Mouse (Mus musculus) forebrain, embryonic 12.5 days (tissue): ENCODE measurements around the gene Rpl18a. TPM values are rescaled to one million over a fixed set of nuclear protein-coding genes. Genes with fewer than 3 reads are reported as not detected.
"Not testable (repeated sequence)": the region's sequence is repeated elsewhere in the genome, so short reads cannot be mapped to it uniquely, and the experiment has no call there.

ENCODE experiments used
- ATAC-seq: fragments of 200-750 bp; cut with Nextera tagmentation; 2 replicates; pipeline ENCODE4 v1.8.0; 2017; ENCODE audit warnings: moderate TSS enrichment; ENCODE audit not compliant: low FRiP score
- H3K27ac ChIP-seq: fragments of 300-500 bp; sonication (generic); 2 replicates; pipeline ENCODE4 v1.5.1; 2016; ENCODE audit warnings: mild to moderate bottlenecking
- H3K27me3 ChIP-seq: fragments of 300-500 bp; sonication (generic); 2 replicates; pipeline ENCODE4 v1.6.1; 2016; ENCODE audit warnings: mild to moderate bottlenecking
- H3K36me3 ChIP-seq: fragments of 300-500 bp; sonication (generic); replicated peaks from 2 replicates; pipeline ENCODE4 v1.6.1; 2016; ENCODE audit warnings: mild to moderate bottlenecking
- H3K4me1 ChIP-seq: fragments of 300-500 bp; sonication (generic); 2 replicates; pipeline ENCODE4 v1.6.1; 2016
- H3K4me2 ChIP-seq: fragments of 300-500 bp; sonication (generic); 2 replicates; pipeline ENCODE4 v1.6.1; 2016; ENCODE audit warnings: mild to moderate bottlenecking, moderate library complexity
- H3K4me3 ChIP-seq: fragments of 300-500 bp; sonication (generic); replicated peaks from 2 replicates; pipeline ENCODE4 v1.5.1; 2016; ENCODE audit warnings: mild to moderate bottlenecking
- H3K9ac ChIP-seq: fragments of 300-500 bp; sonication (generic); 2 replicates; pipeline ENCODE4 v1.6.1; 2016; ENCODE audit warnings: mild to moderate bottlenecking
- H3K9me3 ChIP-seq: fragments of 300-500 bp; sonication (generic); 2 replicates; pipeline ENCODE4 v1.6.1; 2016
- WGBS: fragments of 180-500 bp; shearing (Covaris S2); methylation state at CpG from one replicate; pipeline ENCODE4 v1.1.7; 2016; 5-methylcytosine and 5-hydroxymethylcytosine counted together
- polyA plus RNA-seq: library from polyadenylated mRNA; unstranded; fragments of >200 nt; fragmentation: Nextera tagmentation; extraction: Ambion mirVana; gene quantifications from 2 replicates; pipeline ENCODE4 v1.2.1, GENCODE M21; 2016

Rpl18a gene
- polyA plus RNA-seq, 1 experiment from 2014 or later: 2,770 TPM

DNA sequence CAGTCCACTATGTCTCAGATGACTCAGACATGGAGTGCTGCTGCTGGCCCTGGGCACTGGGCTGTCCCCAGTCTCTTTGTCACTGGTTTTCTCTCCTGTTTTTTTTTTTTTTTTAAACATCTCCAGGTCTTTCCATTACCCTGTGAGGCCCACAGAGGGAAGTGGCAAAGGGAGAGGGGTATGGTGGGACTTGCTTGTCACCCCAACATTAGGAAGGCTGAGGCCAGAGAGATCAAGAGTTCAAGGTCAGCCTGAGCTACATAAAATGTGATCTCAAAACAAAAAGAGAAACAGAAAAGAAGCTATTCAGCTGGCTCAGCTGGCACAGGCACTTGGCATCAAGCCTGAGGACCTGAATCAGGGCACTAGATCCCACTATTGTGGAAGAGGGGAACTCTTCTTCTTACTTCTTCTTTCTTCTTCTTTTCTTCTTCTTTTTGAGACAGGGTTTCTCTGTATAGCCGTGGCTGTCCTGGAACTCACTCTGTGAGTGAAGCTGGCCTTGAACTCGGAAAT, 3.7 kb upstream of the Rpl18a start:
- Histone ChIP-seq H3K4me1 (peaks cover 18% of the 10 kb centered on the region), H3K9me3 (no peaks in the 10 kb centered on the region), H3K9ac (no peak overlapping the region), H3K27ac (no peak overlapping the region), H3K27me3 (peaks cover 31% of the 10 kb centered on the region), H3K36me3 (no peaks in the 10 kb centered on the region), H3K4me2 (no peak overlapping the region), H3K4me3 (no peak overlapping the region)
- ATAC-seq: no peak
- WGBS: 85% methylated on average over 2 of the region's 2 CpGs

DNA sequence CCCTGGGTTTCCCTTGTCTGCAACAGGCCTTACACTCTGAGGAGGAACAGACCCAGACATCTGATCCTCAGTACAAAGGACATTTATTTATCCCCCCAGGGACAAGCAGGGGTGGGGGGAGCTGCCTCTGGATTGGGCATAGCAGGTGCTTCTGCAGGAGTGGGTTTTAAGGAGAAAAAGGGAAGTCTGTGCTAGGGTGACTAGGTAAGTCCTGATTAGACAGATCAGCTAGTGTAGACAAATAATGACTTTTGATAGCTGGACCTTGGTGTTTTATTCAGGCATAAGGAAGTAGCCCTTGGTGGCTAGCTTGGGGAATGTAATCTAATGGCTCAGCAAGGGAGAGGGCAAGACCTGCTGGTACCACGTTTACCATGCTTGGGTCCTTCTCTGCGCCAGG, 2.0 kb upstream of the Rpl18a start:
- H3K4me2 ChIP-seq: no peak overlapping the region
- peaks cover 33% of the 10 kb centered on the region for H3K27me3 ChIP-seq
- H3K4me1 ChIP-seq: peaks cover 16% of the 10 kb centered on the region
- peaks cover 17% of the 10 kb centered on the region for H3K36me3 ChIP-seq
- no peaks in the 10 kb centered on the region for H3K9me3 ChIP-seq
- H3K9ac ChIP-seq: no peak overlapping the region
- WGBS: 84% methylated on average over 2 of the region's 2 CpGs
- ATAC-seq: no peak
- no peak overlapping the region for H3K27ac ChIP-seq
- no peak overlapping the region for H3K4me3 ChIP-seq

DNA sequence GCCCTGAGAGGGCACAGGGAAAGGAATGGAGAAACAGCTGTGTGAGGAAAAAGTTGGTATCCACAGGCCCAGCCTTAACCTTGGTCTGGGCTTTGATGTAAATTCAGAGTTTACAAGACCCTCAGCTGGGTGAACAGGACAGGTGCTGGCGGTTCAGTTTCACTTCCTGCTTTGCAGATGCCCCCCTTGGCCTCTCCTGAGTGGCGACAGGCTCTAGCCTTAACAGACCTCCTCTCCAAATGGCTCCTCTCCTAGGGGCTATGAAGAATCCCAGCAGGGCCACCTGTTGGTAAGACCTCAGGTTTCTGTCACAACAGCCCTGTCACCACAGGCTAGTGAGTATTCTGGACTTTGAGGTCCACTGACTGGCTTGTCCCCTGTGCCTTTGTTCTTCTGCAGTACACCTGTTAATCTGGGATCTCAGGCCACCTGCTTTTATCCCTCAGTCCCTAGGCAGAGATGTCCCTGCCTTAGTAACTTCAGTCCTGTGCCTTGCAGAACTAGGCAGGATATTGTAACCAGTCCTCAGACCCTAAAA, 1.5 kb upstream of the Rpl18a start:
- Histone ChIP-seq H3K27me3 (peaks cover 33% of the 10 kb centered on the region), H3K9me3 (no peaks in the 10 kb centered on the region), H3K9ac (peak overlapping the region; percentile 44), H3K4me2 (peak overlapping the region; percentile 65; the same call in 1 of the 2 replicates), H3K27ac (0 out of 2 replicates have a peak overlapping the region, but pooled peaks have one; percentile 2), H3K4me3 (no peak overlapping the region), H3K36me3 (peaks cover 22% of the 10 kb centered on the region), H3K4me1 (peaks cover 16% of the 10 kb centered on the region)
- 65% methylated on average over 2 of the region's 2 CpGs for WGBS
- no peak for ATAC-seq

DNA sequence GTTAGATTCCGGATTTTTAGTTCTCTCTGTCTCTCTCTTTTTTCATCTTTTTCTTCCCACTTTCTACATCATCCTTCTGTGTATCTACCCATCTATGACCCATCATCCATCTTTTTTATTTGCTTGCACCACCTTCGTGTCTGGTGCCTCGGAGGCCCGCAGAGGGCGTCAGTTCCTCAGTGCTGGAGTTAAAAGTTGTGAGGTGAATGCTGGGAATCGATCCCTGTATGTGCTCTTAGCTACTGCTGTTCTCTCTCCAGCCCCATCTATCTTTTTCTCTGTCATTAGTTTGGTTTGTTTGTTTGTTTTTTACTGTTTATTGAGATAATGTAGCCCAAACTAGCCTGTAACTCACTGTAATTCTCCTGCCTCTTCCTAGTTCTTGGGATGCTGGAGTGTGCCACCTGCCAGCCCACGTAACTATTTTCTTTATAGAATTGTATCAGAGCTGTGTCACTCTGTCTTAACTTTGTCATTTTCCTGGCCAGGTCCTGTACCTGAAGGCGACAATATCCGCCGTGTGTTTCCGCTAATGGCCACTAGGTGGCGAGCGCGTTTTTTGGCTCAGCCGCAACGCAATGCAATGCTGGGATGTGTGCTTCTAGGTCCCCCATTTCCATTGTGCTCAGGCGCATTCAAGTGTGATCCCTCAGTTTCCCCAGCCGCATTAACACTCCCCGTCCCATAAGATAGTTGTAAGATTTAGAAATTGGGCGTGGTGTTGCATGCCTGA, 635 bp upstream of the Rpl18a start:
- H3K4me2 ChIP-seq: peak overlapping the region; percentile 65
- ATAC-seq: peak; percentile 62
- peak overlapping the region; percentile 70 for H3K9ac ChIP-seq
- peak overlapping the region; percentile 83 for H3K4me3 ChIP-seq
- H3K4me1 ChIP-seq: peaks cover 16% of the 10 kb centered on the region
- H3K27me3 ChIP-seq: peaks cover 33% of the 10 kb centered on the region
- under 1% methylated on average over 20 of the region's 20 CpGs for whole genome bisulfite sequencing
- peaks cover 31% of the 10 kb centered on the region for H3K36me3 ChIP-seq
- H3K9me3 ChIP-seq: no peaks in the 10 kb centered on the region
- peak overlapping the region; percentile 48 for H3K27ac ChIP-seq

DNA sequence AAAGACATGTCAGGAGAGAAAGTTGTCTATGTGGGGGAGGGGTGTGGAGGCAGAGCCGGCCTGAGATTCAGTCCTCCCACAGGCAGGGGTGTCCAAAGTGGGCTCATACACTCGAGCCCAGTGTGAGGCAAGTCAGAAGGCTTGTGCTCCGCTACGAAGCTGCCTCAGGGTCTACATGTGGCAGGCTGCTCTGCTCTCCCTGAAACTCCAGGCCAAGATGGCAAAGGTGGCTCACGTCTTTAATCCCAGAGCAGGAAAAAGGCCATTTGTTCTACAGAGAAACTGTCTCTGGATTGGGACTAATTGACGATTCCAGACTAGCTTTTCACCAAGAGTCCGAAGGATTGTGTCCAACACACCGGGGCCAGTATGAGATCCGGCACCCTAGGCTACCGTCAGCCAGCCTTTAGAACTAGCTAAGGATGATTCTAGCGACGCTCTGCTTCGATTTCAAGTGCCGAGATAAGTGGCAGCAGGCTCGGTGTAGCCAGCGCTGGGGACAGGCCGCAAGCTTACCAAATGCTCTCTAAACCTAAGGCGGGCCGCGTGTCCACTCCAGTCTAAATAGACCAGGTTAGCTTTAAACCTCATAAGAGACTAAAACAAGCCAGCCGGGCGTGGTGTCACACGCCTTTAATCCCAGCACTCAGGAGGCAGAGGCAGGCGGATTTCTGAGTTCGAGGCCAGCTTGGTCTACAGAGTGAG, 744 bp downstream of the Rpl18a start:
- WGBS: 7% methylated on average over 25 of the region's 25 CpGs
- Histone ChIP-seq H3K9ac (peak overlapping the region; percentile 89), H3K4me2 (peak overlapping the region; percentile 93), H3K9me3 (no peaks in the 10 kb centered on the region), H3K4me1 (peaks cover 28% of the 10 kb centered on the region), H3K27me3 (peaks cover 36% of the 10 kb centered on the region), H3K4me3 (peak overlapping the region; percentile 83), H3K36me3 (peaks cover 32% of the 10 kb centered on the region), H3K27ac (no peak overlapping the region)
- ATAC-seq: no peak

DNA sequence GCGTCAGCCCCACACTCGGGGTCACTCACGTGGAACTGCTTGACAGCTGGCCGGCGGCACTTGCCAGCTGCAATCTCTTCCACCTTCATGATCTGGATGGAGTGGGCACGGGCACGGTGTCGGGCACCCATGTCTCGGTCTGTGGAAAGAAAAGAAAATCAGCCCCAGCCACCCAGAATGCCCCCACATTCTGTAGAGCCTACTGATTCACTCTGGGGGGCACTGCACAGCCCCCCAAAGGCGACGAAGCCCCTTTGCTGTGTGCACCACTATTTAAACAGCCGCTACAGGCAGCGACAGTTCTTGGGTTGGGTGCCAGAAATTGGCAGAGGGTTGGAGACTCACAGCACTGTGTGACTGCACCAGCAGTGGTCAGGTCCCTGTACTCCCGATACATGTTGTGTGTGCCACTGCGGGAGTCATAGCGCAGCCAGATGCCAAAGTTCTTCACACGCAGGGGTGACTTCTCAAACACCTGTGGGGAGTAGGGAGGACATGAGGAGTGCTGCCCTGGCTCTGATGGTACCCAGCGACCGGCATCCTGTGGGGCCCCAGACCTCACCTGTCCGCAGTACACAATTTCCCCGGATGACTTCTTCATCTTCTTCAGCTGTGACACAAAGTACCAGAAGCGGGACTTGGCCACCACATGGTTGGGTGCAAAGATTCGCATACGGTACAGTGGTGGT, 1.5 kb downstream of the Rpl18a start:
- Histone ChIP-seq H3K4me2 (peak overlapping the region; percentile 93), H3K27me3 (peaks cover 44% of the 10 kb centered on the region), H3K4me3 (peak overlapping the region; percentile 83), H3K9ac (peak overlapping the region; percentile 89), H3K36me3 (peaks cover 32% of the 10 kb centered on the region), H3K4me1 (peaks cover 28% of the 10 kb centered on the region)
- not testable (repeated sequence) for H3K27ac ChIP-seq, H3K9me3 ChIP-seq, ATAC-seq
- 83% methylated on average over 24 of the region's 24 CpGs for WGBS

DNA sequence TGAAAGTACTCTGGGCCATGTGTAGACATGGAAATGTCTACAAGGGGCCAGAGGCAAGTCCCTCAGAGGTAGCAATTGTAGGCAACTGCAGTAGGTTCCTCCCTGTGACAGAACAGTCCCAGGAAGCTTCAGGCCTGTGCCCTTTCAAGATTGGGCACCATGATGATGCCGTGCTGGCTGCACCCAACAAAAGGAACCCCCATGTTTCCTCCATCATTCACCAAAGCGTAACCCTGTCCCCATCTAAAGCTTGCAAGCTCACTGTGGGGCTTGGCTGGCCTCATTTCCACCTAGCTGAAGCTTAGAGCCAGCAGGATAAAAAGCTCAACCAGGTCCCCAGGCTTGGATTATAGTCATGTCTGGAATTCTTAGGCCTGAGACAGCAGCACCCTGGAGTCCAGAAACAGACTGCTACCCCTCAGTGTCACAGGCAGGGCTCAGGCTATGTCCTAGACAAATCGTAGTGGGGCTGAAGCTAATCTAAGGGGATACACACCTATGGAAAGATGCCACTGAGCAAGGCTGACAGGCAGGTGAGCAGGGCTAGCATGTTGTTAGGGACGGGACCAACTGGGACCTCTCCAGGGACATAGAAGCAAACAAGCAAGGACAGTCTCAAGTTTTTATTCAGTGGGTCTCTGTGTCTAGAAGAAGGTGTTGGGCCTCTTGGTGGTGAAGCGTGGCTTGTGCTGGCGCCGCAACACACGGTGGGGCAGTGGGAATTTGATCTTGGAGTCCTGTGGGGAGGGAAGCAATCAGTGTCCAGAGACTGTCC, 2.3 kb downstream of the Rpl18a start:
- no peak overlapping the region for H3K9ac ChIP-seq
- ATAC-seq: no peak
- H3K4me2 ChIP-seq: no peak overlapping the region
- no peak overlapping the region; the same call in 1 of the 2 replicates for H3K4me3 ChIP-seq
- WGBS: 90% methylated on average over 8 of the region's 8 CpGs
- peaks cover 32% of the 10 kb centered on the region for H3K36me3 ChIP-seq
- H3K9me3 ChIP-seq: no peaks in the 10 kb centered on the region
- H3K4me1 ChIP-seq: peaks cover 28% of the 10 kb centered on the region
- peaks cover 51% of the 10 kb centered on the region for H3K27me3 ChIP-seq
- H3K27ac ChIP-seq: no peak overlapping the region

DNA sequence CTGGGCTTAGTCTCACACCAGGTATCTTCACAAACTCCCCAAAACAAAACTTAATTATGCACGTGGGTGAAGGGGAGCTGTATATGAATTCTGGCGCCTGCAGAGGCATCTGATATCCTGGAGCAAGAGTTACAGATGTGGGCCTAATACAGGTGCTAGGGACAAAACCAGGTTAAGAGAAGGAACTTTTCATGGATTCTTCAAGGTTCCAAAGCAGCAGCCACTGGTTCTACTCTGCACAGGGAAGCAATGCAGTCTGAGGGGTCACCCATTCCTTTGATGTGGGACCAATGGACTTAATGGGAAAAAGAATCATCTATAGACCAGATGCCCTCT, 2.9 kb downstream of the Rpl18a start:
- Histone ChIP-seq H3K4me1 (peaks cover 28% of the 10 kb centered on the region), H3K36me3 (peaks cover 32% of the 10 kb centered on the region), H3K27ac (no peak overlapping the region), H3K27me3 (peaks cover 57% of the 10 kb centered on the region), H3K4me2 (no peak overlapping the region), H3K4me3 (no peak overlapping the region), H3K9me3 (no peaks in the 10 kb centered on the region), H3K9ac (no peak overlapping the region)
- no peak for ATAC-seq
- WGBS: 55% methylated on average over 2 of the region's 2 CpGs

DNA sequence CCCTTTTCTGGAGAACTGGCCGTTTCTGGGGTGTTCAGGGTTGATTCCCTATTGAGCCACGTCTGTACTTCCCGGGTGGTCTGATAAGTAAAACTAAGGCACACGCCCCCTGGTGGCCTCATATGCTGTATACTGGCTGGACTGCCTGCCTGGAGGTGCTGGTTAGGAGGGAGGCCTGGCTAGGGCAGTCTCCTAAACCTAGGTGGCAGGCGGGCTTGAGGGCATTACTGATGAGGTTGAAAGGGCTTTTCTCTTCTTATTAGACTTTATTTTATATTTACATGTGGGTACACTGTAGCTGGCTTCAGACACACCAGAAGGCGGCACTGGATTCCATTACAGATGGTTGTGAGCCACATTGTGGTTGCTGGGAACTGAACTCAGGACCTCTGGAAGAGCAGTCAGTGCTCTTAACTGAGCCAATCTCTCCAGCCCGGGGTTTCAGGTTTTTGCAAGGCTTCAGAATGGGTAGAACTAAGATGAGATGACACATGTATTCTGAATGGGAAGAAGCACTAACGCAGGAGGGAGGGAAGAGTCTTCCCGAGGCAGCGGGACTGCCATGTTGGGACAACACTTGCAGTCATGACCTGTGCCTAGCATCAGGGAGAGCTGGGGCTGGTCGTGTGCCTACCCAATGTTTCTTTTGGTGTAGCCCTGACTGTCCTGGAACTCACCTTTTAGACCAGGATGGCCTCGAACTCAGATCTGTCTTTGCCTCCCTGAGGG, 3.4 kb downstream of the Rpl18a start:
- no peak overlapping the region for H3K9ac ChIP-seq
- H3K27me3 ChIP-seq: peaks cover 60% of the 10 kb centered on the region

DNA sequence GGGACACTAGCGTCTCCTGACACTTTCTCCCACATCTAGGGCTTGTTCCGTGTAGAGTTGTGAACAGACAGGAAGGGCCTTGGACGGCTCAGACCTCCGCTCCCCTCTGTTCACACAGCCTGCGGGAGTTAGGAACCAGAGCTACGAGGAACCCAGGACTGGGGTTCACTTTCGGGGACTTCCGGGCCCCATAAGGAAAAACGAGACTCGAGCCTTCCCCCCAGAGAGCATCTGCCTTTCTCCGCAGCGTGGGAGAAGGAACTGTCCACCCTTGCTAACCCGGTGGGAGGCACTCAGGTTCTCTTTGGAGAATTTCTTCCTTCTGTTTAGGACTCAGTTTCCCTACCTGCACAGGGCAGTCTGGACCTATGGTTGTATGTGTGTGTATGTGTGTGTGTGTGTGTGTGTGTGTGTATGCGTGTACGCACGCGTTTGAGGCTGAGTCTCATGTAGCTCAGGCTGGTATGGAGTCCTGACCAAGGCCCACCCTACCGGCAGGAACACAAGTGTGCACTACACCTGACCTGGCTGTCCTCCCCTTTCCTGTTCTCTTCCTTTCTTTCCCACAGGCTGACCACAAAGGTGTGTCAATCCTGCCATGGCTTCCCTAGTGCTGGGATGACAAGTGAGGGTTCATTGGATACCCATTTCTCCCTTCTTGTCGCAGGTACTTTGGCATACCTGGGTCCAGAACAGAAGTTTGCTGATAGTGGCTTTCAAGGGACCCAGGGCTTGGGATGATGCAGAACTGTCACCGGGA, 4.1 kb downstream of the Rpl18a start:
- Histone ChIP-seq H3K4me2 (peak overlapping the region; percentile 43; the same call in 1 of the 2 replicates), H3K36me3 (peaks cover 32% of the 10 kb centered on the region), H3K27me3 (peaks cover 62% of the 10 kb centered on the region), H3K27ac (no peak overlapping the region), H3K9ac (peak overlapping the region; percentile 42; the same call in 1 of the 2 replicates), H3K4me1 (peaks cover 23% of the 10 kb centered on the region), H3K9me3 (no peaks in the 10 kb centered on the region), H3K4me3 (peak overlapping the region; percentile 31)
- 23% methylated on average over 20 of the region's 20 CpGs for WGBS
- ATAC-seq: no peak

More for the DNA sequence above, 3.4 kb downstream of the Rpl18a start:
- ATAC-seq: peak; percentile 25
- no peak overlapping the region for H3K27ac ChIP-seq
- no peak overlapping the region for H3K4me2 ChIP-seq
- H3K4me1 ChIP-seq: peaks cover 28% of the 10 kb centered on the region
- WGBS: 29% methylated on average over 12 of the region's 12 CpGs
- no peaks in the 10 kb centered on the region for H3K9me3 ChIP-seq
- H3K4me3 ChIP-seq: no peak overlapping the region
- H3K36me3 ChIP-seq: peaks cover 32% of the 10 kb centered on the region
